Mouse (Mus musculus) cerebellum, adult 8-10 months (tissue): ENCODE results near the gene Polr2g.

Source experiments
- DNase-seq: peaks from one replicate; pipeline ENCODE4 v3.0.0; 2022

Polr2g gene

DNA sequence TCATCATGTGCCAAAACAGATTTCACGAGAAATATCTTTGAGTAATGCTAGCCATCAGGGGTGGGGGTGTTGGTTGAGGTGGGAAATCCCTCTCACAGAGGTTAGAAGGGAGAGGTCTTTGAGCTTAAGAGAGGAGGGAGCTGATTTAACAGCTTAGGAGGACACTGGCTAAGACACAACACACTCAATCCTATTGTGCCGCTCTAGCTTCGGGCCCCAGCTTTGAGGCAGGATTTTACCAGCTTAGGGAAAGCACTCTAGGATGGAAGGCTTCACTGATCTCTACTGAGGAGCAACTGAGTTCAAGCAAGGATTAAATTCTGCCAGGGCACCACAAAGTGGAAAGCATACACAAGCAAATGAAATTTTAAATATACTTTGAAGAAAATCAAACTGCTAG is 18.6 kb upstream of the Polr2g start:
- no peak for DNase-seq

DNA sequence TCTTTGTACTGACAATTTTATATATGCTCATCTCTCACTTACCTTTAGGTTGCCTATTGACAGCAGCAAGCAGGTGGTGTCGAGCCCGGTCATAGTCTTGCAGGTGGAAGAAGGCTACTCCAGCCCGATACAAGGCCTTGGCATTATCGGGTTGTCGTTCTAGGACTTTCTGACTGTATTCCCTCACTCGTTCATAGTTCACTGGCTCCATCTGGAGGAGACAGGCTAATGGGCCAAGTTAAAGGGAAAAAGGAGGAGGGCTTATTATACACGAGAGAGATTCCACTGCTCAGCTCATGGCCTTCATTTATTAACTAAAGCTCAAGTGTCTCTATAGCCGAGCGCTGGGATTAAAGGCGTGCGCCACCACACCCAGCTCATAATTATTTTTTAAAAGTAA is 17.4 kb upstream of the Polr2g start:
- DNase-seq, result no peak

DNA sequence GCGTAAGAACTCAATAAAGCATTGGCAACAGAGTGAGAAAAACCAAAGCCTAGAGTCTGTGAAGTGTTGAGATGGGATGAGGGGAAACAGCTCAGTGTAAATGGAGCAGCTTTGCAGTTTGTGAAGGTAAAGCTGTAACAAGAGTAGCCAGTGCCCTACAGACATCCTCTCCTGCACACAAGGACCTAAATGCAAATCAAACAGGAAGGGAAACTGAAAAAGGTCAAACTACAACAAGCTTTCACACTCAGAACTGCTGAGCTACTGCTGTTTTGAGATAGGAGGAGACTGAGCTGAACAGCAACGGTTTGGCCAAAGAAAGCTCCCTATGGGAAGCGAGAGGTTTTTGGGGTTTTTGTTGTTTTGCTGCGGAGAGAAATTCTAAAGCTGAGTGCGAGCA is 8.4 kb upstream of the Polr2g start:
- no peak for DNase-seq

DNA sequence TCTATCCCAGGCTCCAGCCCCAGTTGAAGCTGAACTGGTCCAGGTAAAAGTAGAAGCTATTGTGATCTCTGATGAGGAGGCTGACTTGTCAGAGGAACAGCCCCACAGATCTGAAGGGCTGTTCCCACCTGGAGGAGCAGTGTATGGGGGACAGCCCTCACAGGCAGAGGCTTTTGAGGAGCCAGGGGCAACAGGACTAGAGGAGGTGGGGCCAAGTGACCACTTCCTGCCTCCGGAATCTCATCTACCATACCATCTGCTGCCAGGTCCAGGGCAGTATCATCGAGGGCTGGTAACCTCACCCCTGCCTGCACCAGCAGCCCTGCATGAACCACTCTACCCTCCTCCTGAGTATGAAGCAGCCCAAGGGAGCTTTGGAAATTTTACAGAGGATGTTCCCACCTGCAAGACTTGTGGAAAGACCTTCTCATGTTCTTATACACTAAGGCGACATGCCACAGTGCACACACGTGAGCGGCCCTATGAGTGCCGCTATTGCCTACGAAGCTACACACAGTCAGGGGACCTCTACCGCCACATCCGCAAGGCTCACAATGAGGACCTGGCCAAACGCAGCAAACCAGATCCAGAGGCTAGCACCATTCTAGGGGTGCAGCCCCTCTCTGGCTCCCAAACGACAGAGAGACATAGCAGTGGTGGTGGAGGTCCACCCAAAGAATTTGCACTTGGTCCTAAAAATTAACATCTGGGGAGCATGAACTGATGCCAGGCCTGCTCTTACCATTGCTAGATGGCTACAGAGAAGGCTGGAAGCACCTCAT is 5.7 kb upstream of the Polr2g start:
- DNase-seq, result no peak

DNA sequence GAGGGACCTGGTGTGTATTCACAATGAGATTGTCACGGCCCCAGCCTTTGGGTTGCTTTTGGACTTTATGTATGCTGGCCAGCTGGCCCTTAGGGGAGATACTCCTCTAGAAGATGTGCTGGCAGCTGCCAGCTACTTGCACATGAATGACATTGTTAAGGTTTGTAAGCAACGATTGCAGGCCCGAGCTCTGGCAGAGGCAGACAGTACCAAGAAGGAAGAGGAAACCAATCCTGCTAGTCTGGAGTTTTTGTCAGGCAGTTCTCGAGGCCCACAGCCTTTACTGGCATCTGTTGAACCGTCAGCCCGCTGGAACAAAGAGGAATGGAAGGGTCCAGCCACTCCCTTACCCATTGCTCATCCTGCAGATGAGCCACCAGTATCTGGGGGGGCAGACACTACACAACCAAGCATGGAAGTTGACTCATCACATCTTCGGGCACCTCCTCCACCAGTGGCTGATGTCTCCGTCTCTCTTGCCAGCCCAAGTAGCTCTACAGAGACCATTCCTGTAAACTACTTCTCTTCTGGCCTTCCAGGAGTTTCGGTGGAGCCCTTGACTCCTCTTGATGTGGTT is 4.9 kb upstream of the Polr2g start:
- DNase-seq, result no peak

DNA sequence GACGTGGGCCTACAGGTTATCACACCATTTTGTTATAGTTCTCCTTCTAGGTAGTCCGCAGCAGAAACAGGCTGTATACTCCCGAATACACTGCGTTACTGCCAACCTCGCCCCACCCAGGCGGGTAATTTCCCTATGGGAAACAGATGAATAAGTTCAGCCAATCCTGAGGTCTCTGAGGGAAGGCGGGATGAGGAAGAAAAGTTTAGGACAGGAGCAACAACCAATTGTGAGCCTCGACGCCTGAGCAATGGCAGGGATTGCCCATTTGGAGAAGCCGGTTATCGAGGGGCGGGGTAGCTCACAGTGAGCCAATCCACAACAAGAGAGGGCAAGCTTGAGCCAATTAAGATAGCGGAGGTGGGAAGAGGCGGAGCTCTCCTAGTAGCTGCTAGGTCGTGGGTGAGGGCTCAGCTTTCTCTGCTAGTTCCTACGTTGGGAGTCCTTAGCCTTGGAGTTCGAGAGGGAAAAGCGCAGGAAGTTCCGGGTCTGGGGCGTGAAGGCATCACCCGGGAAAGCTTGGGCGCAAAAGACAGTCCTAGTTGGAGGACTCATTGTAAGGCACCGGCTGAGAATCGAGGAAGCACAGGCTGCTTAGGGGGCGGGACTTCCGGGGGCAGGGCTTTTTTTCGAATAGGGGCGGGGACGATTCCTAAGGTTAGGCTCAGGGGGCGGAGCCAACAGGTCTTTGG is 3.9 kb upstream of the Polr2g start, which contains the start of gene Zbtb3:
Gene Zbtb3, plus strand, starts transcription at position 426 of the 692 bp plus-strand sequence.
- peak; percentile 93 for DNase-seq

DNA sequence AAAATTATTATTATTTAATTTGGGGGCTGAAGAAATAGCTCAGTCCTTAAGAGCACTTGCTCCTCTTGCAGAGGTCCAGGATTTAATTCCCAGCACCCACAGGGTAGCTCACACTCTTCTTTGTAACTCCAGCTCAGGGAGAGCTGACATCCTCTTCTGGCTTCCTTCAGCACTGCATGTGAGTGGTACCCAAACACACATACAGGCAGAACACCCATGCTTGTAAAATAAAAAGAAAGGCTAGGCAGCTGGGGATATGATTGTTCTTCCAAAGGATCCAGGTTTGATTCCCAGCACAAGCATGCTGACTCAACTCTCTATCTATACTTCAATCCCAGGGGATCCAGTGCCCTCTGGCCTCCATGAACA is 554 bp upstream of the Polr2g start:
- no peak for DNase-seq

DNA sequence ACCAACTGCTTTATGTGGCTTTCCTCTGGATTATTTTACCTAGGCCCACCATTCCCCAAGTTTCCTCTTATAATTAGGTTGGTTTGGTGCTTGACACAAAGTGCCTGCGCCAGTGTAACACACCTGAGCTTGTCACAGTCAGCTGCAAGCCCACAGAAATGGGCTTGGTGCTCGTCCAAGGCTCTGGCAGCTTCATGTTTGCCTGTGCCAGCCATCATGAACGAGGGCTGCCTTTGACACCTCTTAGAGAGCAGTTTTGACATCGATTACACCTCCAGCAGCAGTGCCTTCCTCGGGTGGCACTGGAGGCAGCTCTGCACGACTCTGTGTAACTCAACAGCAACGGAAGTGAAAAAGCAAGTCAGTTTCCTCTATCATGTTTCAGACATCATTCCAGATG is 8.2 kb downstream of the Polr2g start:
- DNase-seq, result no peak

DNA sequence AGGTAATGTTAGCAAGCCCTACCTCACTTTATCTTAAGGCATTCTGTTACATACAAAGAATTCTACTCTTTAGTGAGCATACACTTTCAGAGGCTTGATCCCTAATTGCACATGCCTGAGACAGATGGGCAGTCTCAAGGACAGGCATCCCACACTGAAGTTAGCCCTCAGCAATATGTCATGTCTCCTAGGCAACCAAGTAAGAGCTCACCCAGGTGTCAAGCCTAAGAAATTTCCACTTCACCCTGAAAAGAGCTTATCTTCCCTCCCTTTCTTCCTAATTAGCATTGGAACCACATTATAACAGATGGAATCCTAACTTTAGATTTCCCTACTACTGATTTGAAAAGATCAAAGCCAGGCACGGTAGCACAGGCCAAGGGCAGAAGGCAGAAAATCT is 9.2 kb downstream of the Polr2g start:
- no peak for DNase-seq

DNA sequence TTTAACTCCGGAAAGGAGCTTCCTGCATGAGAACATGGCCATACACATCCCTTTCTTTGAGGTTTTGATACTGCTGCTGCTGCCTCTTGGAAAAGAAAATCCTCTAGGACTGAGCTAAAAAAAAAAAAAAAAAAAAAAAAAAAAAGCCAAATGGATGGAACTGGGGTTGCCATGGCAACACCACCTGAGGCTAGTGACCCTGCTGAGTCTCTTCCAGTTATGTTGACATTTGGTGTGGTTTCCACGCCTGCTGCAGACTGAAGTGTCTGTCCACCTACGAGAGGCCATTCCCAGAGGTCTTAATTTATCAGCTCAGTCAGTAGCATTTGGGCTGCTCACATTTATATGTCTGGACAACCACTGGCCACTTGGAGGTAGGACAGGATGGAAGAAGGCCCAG is 9.9 kb downstream of the Polr2g start:
- no peak for DNase-seq

DNA sequence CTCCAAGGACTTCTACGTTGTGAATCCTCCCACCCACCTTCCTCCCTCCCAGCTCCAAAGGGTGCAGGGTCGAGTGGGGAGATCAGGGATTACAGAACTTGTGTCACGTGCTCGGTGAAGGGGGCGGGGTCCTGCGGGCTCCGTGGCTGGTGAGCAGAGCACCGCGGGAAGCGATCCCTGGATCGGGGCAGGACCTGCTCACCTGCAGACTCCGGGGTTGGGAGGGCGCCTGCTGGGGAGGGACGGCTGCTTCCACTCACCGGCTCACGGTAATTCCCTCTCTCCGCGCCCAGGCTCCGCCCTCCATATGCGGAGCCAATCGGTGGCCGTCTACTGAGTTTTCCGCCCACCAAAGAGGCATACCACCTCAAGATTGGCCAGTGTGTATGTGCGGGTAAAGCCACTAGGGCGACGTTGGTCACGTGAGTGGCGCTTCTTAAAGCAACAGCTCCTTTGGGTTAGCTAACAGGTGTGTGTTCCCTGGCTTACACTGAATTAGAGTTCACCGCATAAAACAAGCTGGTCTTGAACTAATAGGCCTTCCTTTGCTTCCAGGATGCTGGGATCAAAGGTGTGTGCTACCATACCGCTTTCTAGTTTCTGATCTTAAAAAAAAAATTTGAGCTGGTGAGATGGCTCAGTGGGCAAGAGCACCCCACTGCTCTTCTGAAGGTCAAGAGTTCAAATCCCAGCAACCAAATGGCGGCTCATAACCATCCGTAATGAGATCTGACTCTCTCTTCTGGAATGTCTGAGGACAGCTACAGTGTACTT is 12.2 kb downstream of the Polr2g start, which contains the start of gene Taf6l:
Gene Taf6l, minus strand, starts transcription at position 410 of the 774 bp plus-strand sequence.
- peak; percentile 86 for DNase-seq

DNA sequence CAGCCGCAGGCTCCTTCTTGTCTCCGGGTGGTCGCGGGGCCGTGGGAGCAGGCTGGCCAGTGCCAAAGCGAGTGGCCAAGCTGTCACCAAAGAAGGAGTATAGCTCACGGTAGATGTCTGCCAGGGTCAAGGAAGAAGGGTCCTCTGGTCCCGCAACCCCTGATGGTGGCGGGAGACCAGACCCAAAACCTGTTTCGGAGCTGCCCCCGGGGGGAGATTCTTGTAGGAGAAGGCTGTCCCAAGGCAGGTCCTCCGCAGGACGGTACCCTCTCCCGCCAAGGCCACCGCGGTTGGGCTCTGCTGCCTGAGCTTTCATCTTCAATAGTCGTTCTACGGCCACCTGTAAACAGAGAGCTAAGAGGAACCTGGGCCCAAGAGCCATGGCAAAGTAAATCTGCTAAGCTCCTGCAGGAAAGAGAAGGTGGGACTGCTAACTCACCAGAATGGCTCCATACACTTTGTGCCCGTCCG is 23.4 kb downstream of the Polr2g start:
- no peak for DNase-seq

DNA sequence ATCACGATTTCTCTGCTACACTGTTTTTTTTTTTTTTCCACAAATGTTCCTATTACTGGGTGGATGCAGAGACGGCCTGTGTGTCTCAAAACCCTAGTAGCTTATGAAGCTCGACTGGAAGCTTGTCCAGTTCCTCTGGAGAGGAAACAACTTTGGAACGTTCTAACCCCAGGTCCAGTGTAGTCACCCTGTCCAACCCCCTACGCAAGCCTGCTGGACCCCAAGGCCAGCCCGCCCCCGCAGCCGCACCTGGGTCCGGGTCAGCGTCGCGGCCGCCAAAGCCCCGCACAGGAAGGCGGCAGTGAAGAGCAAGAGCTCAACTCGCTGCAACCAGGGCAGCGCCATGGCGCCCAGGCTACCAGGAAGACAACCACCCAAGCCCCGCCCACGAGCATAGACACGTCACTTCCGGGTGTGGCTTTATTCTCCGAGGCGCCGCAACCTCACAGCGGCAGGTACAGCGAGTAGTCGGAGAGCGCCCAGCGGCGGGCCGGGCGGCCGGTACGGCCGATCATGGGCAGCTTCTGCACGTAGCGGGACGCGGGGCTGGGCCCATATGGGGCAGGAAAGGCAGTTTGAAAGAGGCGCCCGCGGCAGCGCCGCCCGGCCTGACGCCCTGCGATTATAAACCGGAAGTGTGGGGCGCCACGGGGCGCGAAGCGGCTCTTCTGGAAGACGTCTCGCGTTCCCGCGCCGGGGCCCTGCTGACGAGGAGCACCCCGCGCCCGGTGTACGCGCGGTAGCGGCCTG is 24.1 kb downstream of the Polr2g start, which contains the start of gene Tmem179b:
Gene Tmem179b, minus strand, starts transcription at position 382 of the 750 bp plus-strand sequence.
- peak; percentile 97 for DNase-seq

DNA sequence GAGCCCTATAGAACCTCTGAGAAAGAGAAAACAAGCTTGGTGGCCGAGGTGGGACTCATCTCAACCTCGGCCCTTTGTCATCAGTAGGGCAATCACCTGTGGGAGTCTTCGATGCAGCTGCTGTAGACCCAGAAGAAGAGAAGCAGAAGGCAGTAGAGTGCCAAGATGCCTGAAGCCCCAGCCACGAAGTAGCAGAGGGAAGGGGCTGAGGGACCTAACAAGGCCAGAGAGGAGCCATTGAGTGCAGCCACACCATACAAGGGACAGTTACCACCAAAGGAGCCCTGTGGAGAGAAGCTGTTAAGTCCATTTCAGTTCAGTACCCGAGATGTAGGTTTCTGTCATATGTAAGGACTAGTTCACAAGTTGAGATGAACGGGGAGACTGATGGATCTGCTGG is 25.0 kb downstream of the Polr2g start:
- no peak for DNase-seq

DNA sequence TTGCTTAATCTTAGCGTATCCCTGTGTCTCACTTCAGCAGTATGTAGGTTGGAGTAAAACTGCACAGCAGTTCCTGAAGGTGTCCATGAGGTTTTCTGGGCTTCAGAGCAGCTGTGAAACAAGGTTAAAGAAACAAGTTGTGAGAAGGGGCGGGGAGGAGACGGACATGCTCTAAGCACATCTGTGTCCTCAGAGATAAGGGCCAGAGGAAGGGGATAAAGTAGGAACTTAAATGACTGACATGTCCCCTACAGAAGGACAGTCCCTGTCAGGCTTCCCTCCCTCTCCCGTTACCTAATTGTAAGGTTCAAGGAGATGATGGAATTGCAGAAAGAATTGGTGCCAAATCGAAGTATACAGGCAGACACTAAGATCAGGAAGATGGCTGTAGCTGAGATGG is 25.4 kb downstream of the Polr2g start:
- DNase-seq, result no peak

DNA sequence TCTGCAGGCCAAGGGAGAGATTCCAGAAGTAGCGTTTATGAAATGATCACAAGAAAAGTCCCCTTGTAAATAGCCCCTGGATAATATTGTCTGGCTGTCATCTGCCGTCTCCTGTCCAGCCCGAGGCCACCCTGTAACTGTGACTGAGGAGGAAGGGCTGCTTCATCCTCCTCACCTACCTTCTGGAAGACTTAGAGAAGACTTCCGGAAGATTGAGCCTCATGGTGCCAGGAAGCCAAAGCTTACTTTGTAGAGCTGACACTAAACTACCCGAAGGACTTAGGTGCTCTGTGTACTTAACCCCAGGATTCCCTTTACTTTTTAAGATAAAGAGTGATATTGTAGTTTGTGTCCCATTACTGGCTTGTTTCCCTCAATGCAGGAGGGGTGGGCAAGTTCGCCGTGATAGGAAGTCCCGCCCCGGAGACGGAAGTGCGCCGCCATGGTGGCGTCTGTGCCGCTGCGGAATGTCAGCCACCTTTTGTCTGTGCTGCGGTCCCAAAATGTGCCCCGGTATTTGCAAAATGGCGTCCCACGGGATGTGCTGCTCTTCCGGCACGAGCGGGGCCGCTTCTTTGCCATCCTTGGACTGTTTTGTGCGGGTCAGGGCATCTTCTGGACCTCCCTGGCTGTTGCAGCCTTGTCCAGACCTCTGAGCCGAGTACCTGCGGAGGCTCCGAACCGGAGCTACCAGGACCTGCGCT is 27.7 kb downstream of the Polr2g start, which contains the start of gene Tmem223:
Gene Tmem223, plus strand, starts transcription at position 430 of the 704 bp plus-strand sequence.
- peak; percentile 76 for DNase-seq

DNA sequence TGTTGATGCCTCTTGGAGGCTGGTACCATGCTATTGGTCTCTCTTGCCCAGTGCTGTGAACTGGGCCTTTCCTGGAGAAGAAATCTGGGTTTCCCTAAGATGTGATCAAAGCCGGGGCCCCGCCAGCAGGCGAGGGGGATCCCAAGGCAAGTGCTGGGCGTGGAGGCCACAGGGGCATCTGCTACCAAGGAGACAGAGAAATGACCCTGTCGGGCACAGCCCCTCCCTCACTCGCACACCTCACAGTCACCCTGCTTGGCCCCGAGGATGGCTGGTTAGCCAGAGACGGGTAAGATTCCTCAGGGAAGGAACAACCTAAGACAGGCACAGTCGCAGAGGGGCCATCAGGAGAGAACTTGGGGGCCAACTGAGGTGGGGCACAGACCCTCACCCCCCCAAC is 32.8 kb downstream of the Polr2g start:
- DNase-seq, result no peak

DNA sequence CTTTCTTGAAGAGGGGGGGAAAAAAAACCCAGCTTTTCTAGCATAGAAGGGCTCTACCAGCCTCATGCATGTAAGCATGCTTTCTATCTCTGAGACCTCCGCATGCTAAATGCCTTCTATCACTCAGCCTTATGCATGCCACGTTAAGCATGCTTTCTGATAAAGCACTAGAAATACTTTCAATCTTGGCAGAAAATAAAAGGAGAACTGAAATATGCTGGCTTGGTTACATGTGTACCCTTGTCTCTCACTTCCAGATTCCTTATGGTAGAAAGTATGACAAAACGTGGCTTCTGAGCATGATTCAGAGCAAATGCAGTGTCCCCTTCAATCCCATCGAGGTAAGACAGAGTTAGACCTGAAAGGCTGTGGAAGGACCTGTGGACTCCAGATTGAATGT is 35.1 kb downstream of the Polr2g start:
- no peak for DNase-seq

DNA sequence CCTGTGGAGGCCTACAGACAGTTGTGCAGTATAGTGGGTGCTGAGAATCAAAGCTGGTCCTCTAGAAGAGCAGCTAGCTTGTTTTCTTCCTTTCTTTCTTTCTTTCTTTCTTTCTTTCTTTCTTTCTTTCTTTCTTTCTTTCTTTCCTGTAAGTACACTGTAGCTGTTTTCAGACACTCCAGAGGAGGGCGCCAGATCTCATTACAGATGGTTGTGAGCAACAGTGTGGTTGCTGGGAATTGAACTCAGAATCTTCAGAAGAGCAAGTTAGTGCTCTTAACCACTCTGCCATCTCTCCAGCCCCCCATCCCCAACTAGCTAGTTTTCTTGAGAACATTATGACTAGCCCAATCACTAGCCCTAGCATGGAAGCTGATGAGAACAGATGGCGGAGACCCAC is 37.6 kb downstream of the Polr2g start:
- DNase-seq, result no peak

DNA sequence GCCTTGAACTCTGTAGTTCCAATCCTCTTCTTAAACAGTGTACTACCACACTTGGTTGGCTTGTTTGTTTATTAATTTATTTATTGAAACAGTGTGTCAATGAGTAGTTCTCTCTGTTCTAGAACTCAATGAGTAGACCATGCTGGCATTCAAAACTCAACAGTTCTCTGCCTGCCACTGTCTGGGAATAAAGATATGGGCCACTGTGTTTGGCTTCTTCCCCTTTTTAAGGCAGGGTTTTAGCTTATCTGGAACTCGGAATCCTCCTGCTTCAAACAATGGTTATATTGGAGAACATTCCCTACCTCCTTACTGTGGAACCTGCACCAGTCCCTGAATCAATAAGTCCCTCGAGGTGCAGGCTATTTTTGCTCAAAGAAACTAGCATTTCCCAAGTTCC is 39.5 kb downstream of the Polr2g start:
- no peak for DNase-seq

DNA sequence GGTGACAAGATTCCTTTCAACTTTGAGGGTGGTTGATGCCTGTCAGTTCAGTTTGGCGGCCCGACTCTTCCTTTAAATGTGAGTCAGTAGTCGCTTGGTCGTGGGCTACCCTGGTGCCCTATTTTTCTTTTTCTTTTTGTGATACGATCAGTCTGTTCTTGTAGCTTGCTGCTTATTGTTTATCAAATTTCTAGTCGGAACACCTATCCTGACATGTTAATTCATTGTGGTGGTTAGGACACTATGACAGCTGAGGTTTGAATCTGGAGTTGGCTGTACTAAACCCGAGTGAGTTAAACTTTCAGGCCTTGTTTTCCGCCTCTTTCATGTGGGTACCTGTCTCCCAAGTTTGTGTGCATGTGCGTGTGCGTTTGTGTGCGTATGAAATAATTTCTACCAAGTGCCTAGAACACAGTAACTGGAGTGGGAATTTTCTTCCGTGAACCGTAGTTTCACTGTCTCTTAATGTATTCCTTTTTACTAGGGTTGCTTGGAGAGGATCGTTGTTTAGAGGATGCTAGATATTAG is 40.8 kb downstream of the Polr2g start:
- no peak for DNase-seq
